8 mouse cellular contexts compared by ENCODE assay signal in the genomic region with DNA sequence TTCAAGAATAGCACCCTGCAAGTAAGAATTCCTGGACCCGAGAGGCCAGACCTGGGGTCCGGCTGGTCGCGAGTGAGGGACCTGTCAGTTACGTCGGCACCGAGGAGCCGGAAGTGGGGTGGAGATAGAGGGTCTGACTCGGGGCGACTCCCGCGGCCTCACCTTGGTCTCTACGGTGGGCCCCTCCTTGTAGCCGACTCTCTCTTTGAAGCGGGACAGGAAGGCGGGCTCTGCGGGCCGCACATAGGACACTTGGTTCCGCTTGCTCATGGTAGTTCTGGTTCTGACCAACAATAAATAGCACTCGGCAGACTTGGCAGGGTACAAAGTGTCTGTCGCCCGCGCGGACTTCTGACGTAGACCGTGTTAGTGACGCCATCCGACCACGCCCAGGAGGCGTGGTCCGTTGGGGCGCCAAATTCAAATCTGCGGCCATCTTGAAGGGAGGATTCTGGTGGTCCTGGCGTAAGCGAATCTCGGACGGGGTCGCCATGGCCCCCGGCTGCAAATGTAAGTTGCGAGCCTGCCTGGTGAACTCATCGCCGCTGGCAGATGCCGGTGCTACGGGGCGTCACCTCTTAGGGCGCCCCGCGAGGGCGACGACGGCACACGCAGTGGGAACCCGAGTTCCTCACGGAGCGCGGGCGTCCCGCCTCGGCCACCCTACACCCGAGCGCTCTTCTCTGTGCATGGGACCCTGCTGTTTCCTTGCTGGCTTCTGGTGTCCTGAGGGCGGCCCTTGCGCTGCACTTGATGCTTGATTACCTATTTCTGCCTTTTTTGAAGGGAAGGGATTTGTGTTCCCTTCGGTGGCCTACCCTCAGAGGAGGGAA. TPM values are rescaled to one million over a fixed set of nuclear protein-coding genes. Genes with fewer than 3 reads are reported as not detected.
A peak's percentile ranks its signal among the peaks of the same experiment; 100 is the strongest.
DNase-seq lines count a peak whose midpoint lies in the region; ATAC-seq and TF ChIP-seq lines count a peak whose summit lies in the region.

Gene 1110059G10Rik (minus strand): TSS at position 358 of the 833 bp plus-strand sequence.
Gene Kif15 (plus strand): TSS at position 404 of the 833 bp plus-strand sequence.

- peak; percentile 66; the same call in 1 of the 2 replicates for TF ChIP-seq POLR2A in bone marrow, adult 2 months (IDR thresholded peaks at IDR 0.05; ENCODE audit: borderline replicate concordance, control insufficient read depth, low read depth, low read length)

- peaks cover 13% of the 10 kb centered on the region for H3K36me3 ChIP-seq in embryonic facial prominence, embryonic 15.5 days
- H3K36me3 ChIP-seq in limb, embryonic 15.5 days = peaks cover 6% of the 10 kb centered on the region

- DNase-seq in 416B (ENCODE audit: low read depth) = peak; percentile 94
- DNase-seq in heart, adult 8-10 months (ENCODE audit: low spot score) = peak; percentile 90
- DNase-seq in kidney, adult 9 months = peak; percentile 94
- peak; percentile 73 to 93 for DNase-seq in monocyte, adult 2 months (ENCODE audit: low read depth in 1 of 2, low spot score in 2 of 2)
- peak; percentile 82 to 90 for DNase-seq in spleen, postnatal 36 days (ENCODE audit: low spot score in 2 of 2)

- H3K4me2 ChIP-seq in embryonic facial prominence, embryonic 15.5 days (replicated peaks) = peak within 1 kb of the TSS; percentile 79
- H3K4me2 ChIP-seq in limb, embryonic 15.5 days = peak within 1 kb of the TSS; percentile 74

- no peaks in the 10 kb centered on the region for H3K9me3 ChIP-seq in embryonic facial prominence, embryonic 15.5 days (replicated peaks)
- H3K9me3 ChIP-seq in limb, embryonic 15.5 days = no peaks in the 10 kb centered on the region

- H3K27me3 ChIP-seq in embryonic facial prominence, embryonic 15.5 days = no peaks in the 10 kb centered on the region
- H3K27me3 ChIP-seq in limb, embryonic 15.5 days = no peaks in the 10 kb centered on the region

- 0 out of 2 replicates have a peak, but pooled peaks have one; percentile 20 for TF ChIP-seq CTCF in bone marrow, adult 2 months (IDR thresholded peaks at IDR 0.05; ENCODE audit: control insufficient read depth, insufficient read depth, low read length)

- no peaks in the 10 kb centered on the region for H3K4me1 ChIP-seq in bone marrow, adult 2 months (ENCODE audit: control insufficient read depth, insufficient read depth, low read length)
- peaks cover 8% of the 10 kb centered on the region; the same call in 1 of the 2 replicates for H3K4me1 ChIP-seq in embryonic facial prominence, embryonic 15.5 days
- peaks cover 7% of the 10 kb centered on the region for H3K4me1 ChIP-seq in limb, embryonic 15.5 days

- peak; percentile 94 for ATAC-seq in embryonic facial prominence, embryonic 15.5 days (ENCODE audit: insufficient number of reproducible peaks, low FRiP score, low TSS enrichment, low read depth)
- peak; percentile 93 for ATAC-seq in limb, embryonic 15.5 days (ENCODE audit: insufficient number of reproducible peaks, low FRiP score, low TSS enrichment, low read depth)

- H3K4me3 ChIP-seq in bone marrow, adult 2 months (replicated peaks; ENCODE audit: control insufficient read depth, low read depth, low read length) = peak within 1 kb of the TSS; percentile 94
- H3K4me3 ChIP-seq in embryonic facial prominence, embryonic 15.5 days (replicated peaks) = peak within 1 kb of the TSS; percentile 89
- peak within 1 kb of the TSS; percentile 78 for H3K4me3 ChIP-seq in limb, embryonic 15.5 days

- peak within 1 kb of the TSS; percentile 81 for H3K27ac ChIP-seq in bone marrow, adult 2 months (ENCODE audit: control insufficient read depth, insufficient read depth, low read depth, low read length, poor library complexity)
- H3K27ac ChIP-seq in embryonic facial prominence, embryonic 15.5 days (replicated peaks) = peak within 1 kb of the TSS; percentile 76
- H3K27ac ChIP-seq in limb, embryonic 15.5 days = peak within 1 kb of the TSS; percentile 82

- peak within 1 kb of the TSS; percentile 48 for H3K9ac ChIP-seq in embryonic facial prominence, embryonic 15.5 days
- H3K9ac ChIP-seq in limb, embryonic 15.5 days = peak within 1 kb of the TSS; percentile 69

- under 1% methylated on average over 64 of the region's 64 CpGs for WGBS in bone marrow, adult 2 months
- under 1% methylated on average over 64 of the region's 64 CpGs for WGBS in embryonic facial prominence, embryonic 15.5 days
- under 1% methylated on average over 64 of the region's 64 CpGs for WGBS in limb, embryonic 15.5 days

RNA-seq across cellular contexts. Expression of gene 1110059G10Rik, which starts in this region (rescaled TPM):
- polyA plus RNA-seq in bone marrow, adult 2 months (2011; ENCODE audit: insufficient read depth, insufficient read length, low replicate concordance, missing spikeins) = 10.9 and 20.8 TPM in 2 replicates
- polyA plus RNA-seq in embryonic facial prominence, embryonic 15.5 days (2015; fragmentation: Nextera tagmentation; extraction: Ambion mirVana) = 28.1 and 29.2 TPM in 2 replicates
- 10 to 100 TPM; 13.0 to 20.4 (median 16.6) TPM for total RNA-seq in heart, adult 8-10 months (2022)
- polyA plus RNA-seq in limb, embryonic 15.5 days (2015; fragmentation: Nextera tagmentation; extraction: Ambion mirVana) = 25.5 and 29.9 TPM in 2 replicates

RNA-seq across cellular contexts. Expression of gene Kif15, which starts in this region (rescaled TPM):
- polyA plus RNA-seq in bone marrow, adult 2 months (2011; ENCODE audit: insufficient read depth, insufficient read length, low replicate concordance, missing spikeins) = 104 and 108 TPM in 2 replicates
- 39.1 and 40.0 TPM in 2 replicates for polyA plus RNA-seq in embryonic facial prominence, embryonic 15.5 days (2015; fragmentation: Nextera tagmentation; extraction: Ambion mirVana)
- total RNA-seq in heart, adult 8-10 months (2022) = under 1 TPM in 3 of 4 experiments, not detected in 1; 0.09 to 0.40 (median 0.24) TPM
- polyA plus RNA-seq in limb, embryonic 15.5 days (2015; fragmentation: Nextera tagmentation; extraction: Ambion mirVana) = 38.7 and 41.9 TPM in 2 replicates

Comparison
In these comparisons a context has a peak if more than half of its experiments do, and no peak if none do; other contexts are left out.
1. Peak in every context shown above with its lines: DNase-seq, ATAC-seq, H3K4me3 ChIP-seq and H3K27ac ChIP-seq.